Mouse (Mus musculus): ENCODE results near the gene Reg1. TPM values are rescaled to one million over a fixed set of nuclear protein-coding genes. Genes with fewer than 3 reads are reported as not detected.
"Not testable (repeated sequence)": the region's sequence is repeated elsewhere in the genome, so short reads cannot be mapped to it uniquely, and the experiment has no call there.

Gene Reg1
- total RNA-seq (2015; ENCODE audit: low replicate concordance) (not detected in 2 replicates), total RNA-seq (2017; ENCODE audit: low replicate concordance) (not detected in 2 replicates)

GRCm38 (mm10) chr6:78422411-78422810 lies at the start of gene Reg1:
Gene Reg1 (plus strand): TSS chr6:78422711.
- not testable (repeated sequence) for ATAC-seq (replicated peaks; ENCODE audit: low FRiP score, poor library complexity, severe bottlenecking)

DNA sequence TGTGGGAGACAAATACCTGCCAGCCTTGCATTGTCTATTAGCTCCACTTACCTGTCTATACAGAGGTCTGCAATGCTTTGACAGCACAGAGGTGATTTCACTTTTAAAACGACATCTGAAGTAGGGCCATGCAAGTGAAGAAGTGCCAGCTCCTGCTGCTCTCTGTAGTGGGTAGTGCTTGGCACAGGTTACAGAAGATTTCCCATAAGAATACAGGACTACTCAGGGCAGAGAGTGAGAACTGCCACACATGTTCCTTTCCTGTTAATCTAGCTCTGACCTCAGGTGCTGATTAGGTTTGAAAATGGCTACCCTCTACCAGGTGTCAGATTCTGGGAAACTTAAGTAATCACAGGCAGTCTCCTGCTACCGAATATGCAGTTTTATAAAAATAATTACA lies 43.7 kb upstream of the Reg1 start, which contains the start of gene Reg3d:
Reg3d (minus strand) TSS at position 101 of the 400 bp plus-strand sequence.
- ATAC-seq (replicated peaks; ENCODE audit: low FRiP score, poor library complexity, severe bottlenecking), result no peak

- ATAC-seq (replicated peaks; ENCODE audit: low FRiP score, poor library complexity, severe bottlenecking), result no peak
Observed at GRCm38 (mm10) chr6:78380409-78380808, 42.1 kb upstream of the Reg1 start, which contains the start of gene Reg3a. Gene Reg3a (plus strand): TSS chr6:78380709.

- no peak for ATAC-seq (replicated peaks; ENCODE audit: low FRiP score, poor library complexity, severe bottlenecking)
Observed at GRCm38 (mm10) chr6:78385609-78386008, 36.9 kb upstream of the Reg1 start.

GRCm38 (mm10) chr6:78395323-78395722 lies 27.2 kb upstream of the Reg1 start, which contains the start of gene Reg2:
Gene Reg2 (plus strand): TSS chr6:78395623.
- ATAC-seq (replicated peaks; ENCODE audit: low FRiP score, poor library complexity, severe bottlenecking), result not testable (repeated sequence)

DNA sequence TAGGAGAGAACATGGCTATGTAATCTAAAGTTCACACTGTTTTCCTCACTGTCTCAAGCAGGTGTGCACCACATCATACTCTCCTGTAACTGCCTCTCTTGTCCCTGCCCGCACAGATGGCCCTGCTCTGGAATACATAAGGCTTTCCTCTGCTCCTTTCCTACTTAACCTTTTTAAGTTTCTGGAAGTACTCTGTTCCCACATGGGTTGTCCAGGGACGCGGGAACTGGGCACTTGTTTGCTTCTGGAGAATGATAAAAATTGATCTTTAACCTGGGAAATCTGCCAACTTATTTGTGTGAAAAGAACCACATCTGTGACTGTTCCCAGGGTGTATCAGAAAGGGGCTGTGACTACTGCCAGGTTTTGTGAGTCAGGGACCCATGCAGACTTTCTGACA lies 3.0 kb downstream of the Reg1 start:
- no peak for ATAC-seq (replicated peaks; ENCODE audit: low FRiP score, poor library complexity, severe bottlenecking)

GRCm38 (mm10) chr6:78447202-78447601 lies 24.7 kb downstream of the Reg1 start:
- ATAC-seq (replicated peaks; ENCODE audit: low FRiP score, poor library complexity, severe bottlenecking), result no peak

- no peak for ATAC-seq (replicated peaks; ENCODE audit: low FRiP score, poor library complexity, severe bottlenecking)
Observed at GRCm38 (mm10) chr6:78448409-78448808, 25.9 kb downstream of the Reg1 start.

GRCm38 (mm10) chr6:78452804-78453203 lies 30.3 kb downstream of the Reg1 start:
- ATAC-seq (replicated peaks; ENCODE audit: low FRiP score, poor library complexity, severe bottlenecking), result no peak

DNA sequence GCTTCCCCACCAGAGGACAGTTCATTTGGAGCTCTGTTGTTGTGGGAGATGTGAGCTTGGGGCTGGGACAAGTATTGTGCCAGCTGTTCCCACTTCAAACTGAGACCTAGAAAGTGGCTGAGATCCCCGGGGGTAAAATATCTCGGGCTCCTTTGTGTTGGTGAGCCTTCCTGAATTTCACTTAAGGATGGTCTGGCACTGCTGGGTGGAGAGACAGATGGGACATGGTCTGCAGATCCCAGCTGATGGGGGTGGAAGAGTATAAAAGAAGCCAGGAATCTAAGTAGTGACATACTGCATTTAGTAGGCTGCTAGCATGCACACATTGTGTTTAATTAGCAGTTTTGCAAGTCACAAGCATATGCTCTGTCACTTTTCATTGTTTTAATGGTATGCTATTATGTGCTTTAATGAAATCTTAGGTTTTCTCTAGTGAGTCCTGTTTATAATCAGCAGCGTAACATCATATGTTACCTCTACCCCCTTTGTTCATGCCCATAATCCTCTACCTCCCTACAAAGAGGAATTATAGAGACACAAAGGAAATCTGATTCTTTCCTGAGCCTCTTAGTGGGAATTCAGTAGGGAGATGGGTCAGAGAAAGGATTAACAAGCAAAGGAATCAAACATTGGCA lies 37.8 kb downstream of the Reg1 start:
- ATAC-seq (replicated peaks; ENCODE audit: low FRiP score, poor library complexity, severe bottlenecking), result no peak

- no peak for ATAC-seq (replicated peaks; ENCODE audit: low FRiP score, poor library complexity, severe bottlenecking)
Observed at GRCm38 (mm10) chr6:78462360-78462759, 39.8 kb downstream of the Reg1 start.

- no peak for ATAC-seq (replicated peaks; ENCODE audit: low FRiP score, poor library complexity, severe bottlenecking)
Observed at GRCm38 (mm10) chr6:78463266-78463665, 40.8 kb downstream of the Reg1 start.

- no peak for ATAC-seq (replicated peaks; ENCODE audit: low FRiP score, poor library complexity, severe bottlenecking)
Observed at GRCm38 (mm10) chr6:78468772-78469171, 46.3 kb downstream of the Reg1 start, which contains the start of gene Reg3g. Gene Reg3g (minus strand): TSS chr6:78468872.

DNA sequence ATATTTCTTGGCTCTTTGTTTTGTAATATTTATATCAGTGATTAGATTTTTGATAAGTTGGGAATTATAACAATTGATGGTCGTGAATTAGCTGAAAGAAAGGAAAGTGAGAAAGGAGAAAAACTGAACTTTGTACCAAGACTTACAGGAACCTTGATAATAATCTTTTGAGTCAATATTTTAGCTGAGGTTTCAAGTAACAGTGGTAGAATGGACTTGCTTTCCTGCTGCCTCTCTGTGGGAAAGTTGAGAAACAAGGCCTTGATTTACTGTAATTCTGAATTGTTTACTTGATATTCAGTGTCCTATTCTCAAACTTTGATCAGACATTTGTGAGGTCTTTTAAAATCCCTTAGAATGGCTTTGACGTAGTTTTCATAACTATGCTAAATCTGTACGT lies 46.8 kb downstream of the Reg1 start:
- no peak for ATAC-seq (replicated peaks; ENCODE audit: low FRiP score, poor library complexity, severe bottlenecking)

Other genes starting within 250 kb of the Reg1 start
- not detected in 2 replicates for gene Reg3b, start 52.1 kb upstream of the Reg1 start, total RNA-seq (2015; ENCODE audit: low replicate concordance)
- not detected in 2 replicates for gene Reg3b, start 52.1 kb upstream of the Reg1 start, total RNA-seq (2017; ENCODE audit: low replicate concordance)
- gene Reg3d, start 43.8 kb upstream of the Reg1 start, total RNA-seq (2015; ENCODE audit: low replicate concordance), result not detected in 2 replicates
- not detected in 2 replicates for gene Reg3d, start 43.8 kb upstream of the Reg1 start, total RNA-seq (2017; ENCODE audit: low replicate concordance)
- not detected in 2 replicates for gene Reg3a, start 42.0 kb upstream of the Reg1 start, total RNA-seq (2015; ENCODE audit: low replicate concordance)
- gene Reg3a, start 42.0 kb upstream of the Reg1 start, total RNA-seq (2017; ENCODE audit: low replicate concordance), result not detected in 2 replicates
- gene Reg2, start 27.1 kb upstream of the Reg1 start, total RNA-seq (2015; ENCODE audit: low replicate concordance), result not detected in 2 replicates
- not detected in 2 replicates for gene Reg2, start 27.1 kb upstream of the Reg1 start, total RNA-seq (2017; ENCODE audit: low replicate concordance)
- not detected in 2 replicates for gene Reg3g, start 46.2 kb downstream of the Reg1 start, total RNA-seq (2015; ENCODE audit: low replicate concordance)
- not detected in 2 replicates for gene Reg3g, start 46.2 kb downstream of the Reg1 start, total RNA-seq (2017; ENCODE audit: low replicate concordance)

Data from erythroblast, adult 5-6 weeks (primary cell).